Mouse (Mus musculus): Measurements from ENCODE around the gene Gm42688. TPM values are rescaled to one million over a fixed set of nuclear protein-coding genes. Genes with fewer than 3 reads are reported as not detected.
"Not testable (repeated sequence)": the region's sequence is repeated elsewhere in the genome, so short reads cannot be mapped to it uniquely, and the experiment has no call there.

Gene Gm42688
- total and polyA plus RNA-seq, 2 experiments from 2014 or later: 2.9 to 7.0 TPM

- WGBS: 21% methylated on average over 3 of the region's 3 CpGs
- not testable (repeated sequence) for H3K9ac ChIP-seq; ATAC-seq; H3K36me3 ChIP-seq (ENCODE audit: insufficient read depth); H3K4me3 ChIP-seq (ENCODE audit: low read depth, low read length); H3K27ac ChIP-seq (ENCODE audit: low read depth, low read length); H3K4me2 ChIP-seq (ENCODE audit: low read depth); H3K4me1 ChIP-seq (ENCODE audit: insufficient read depth); H3K9me3 ChIP-seq (ENCODE audit: low read length)
- peak; percentile 60 for DNase-seq
- peaks cover 22% of the 10 kb centered on the region for H3K27me3 ChIP-seq (ENCODE audit: insufficient read depth, low read length)
- peak; percentile 63 for TF ChIP-seq CTCF (IDR thresholded peaks at IDR 0.05; ENCODE audit: low read depth)
Measured at GRCm38 (mm10) chr6:83159456-83159855, 58.0 kb downstream of the Gm42688 start.

MicroRNA genes within 50 kb of the gene (microRNA counts, 519-probe panel; counts per million panel counts)
- not detected for microRNA mmu-miR-3470a+mmu-miR-3470b

Small RNAs within 50 kb of the gene (microRNA-seq; reads per million reads assigned to microRNA genes)
- 0 reads per million in 2 experiments for gene Mir3470a

Other genes starting within 250 kb of the Gm42688 start
- gene Sema4f, start 161.8 kb upstream of the Gm42688 start, total RNA-seq (2014; rRNA removed): 13.6 and 17.4 TPM in 2 replicates
- gene Sema4f, start 161.8 kb upstream of the Gm42688 start, polyA plus RNA-seq (2015; fragmentation: Nextera tagmentation; extraction: Ambion mirVana): 11.5 and 20.6 TPM in 2 replicates
- 0.10 TPM in 1 of 2 replicates, not detected in the other for gene M1ap, start 154.7 kb upstream of the Gm42688 start, total RNA-seq (2014; rRNA removed)
- 0.10 TPM in 1 of 2 replicates, not detected in the other for gene M1ap, start 154.7 kb upstream of the Gm42688 start, polyA plus RNA-seq (2015; fragmentation: Nextera tagmentation; extraction: Ambion mirVana)
- gene Dok1, start 68.1 kb upstream of the Gm42688 start, total RNA-seq (2014; rRNA removed): 3.3 and 3.6 TPM in 2 replicates
- gene Dok1, start 68.1 kb upstream of the Gm42688 start, polyA plus RNA-seq (2015; fragmentation: Nextera tagmentation; extraction: Ambion mirVana): 1.4 and 1.5 TPM in 2 replicates
- gene Loxl3, start 67.4 kb upstream of the Gm42688 start, total RNA-seq (2014; rRNA removed): 3.5 and 4.7 TPM in 2 replicates
- gene Loxl3, start 67.4 kb upstream of the Gm42688 start, polyA plus RNA-seq (2015; fragmentation: Nextera tagmentation; extraction: Ambion mirVana): 4.3 and 4.5 TPM in 2 replicates
- 85.9 and 146 TPM in 2 replicates for gene Aup1, start 47.1 kb upstream of the Gm42688 start, total RNA-seq (2014; rRNA removed)
- 126 and 129 TPM in 2 replicates for gene Aup1, start 47.1 kb upstream of the Gm42688 start, polyA plus RNA-seq (2015; fragmentation: Nextera tagmentation; extraction: Ambion mirVana)
- 46.1 and 47.0 TPM in 2 replicates for gene Htra2, start 46.3 kb upstream of the Gm42688 start, total RNA-seq (2014; rRNA removed)
- gene Htra2, start 46.3 kb upstream of the Gm42688 start, polyA plus RNA-seq (2015; fragmentation: Nextera tagmentation; extraction: Ambion mirVana): 75.1 and 81.0 TPM in 2 replicates
- gene Dqx1, start 43.8 kb upstream of the Gm42688 start, total RNA-seq (2014; rRNA removed): 0.05 TPM in 1 of 2 replicates, not detected in the other
- 0.11 and 0.13 TPM in 2 replicates for gene Dqx1, start 43.8 kb upstream of the Gm42688 start, polyA plus RNA-seq (2015; fragmentation: Nextera tagmentation; extraction: Ambion mirVana)
- not detected in 2 replicates for gene Tlx2, start 31.3 kb upstream of the Gm42688 start, total RNA-seq (2014; rRNA removed)
- not detected in 2 replicates for gene Tlx2, start 31.3 kb upstream of the Gm42688 start, polyA plus RNA-seq (2015; fragmentation: Nextera tagmentation; extraction: Ambion mirVana)
- gene Pcgf1, start 23.7 kb upstream of the Gm42688 start, total RNA-seq (2014; rRNA removed): 16.1 and 18.8 TPM in 2 replicates
- gene Pcgf1, start 23.7 kb upstream of the Gm42688 start, polyA plus RNA-seq (2015; fragmentation: Nextera tagmentation; extraction: Ambion mirVana): 30.7 and 30.8 TPM in 2 replicates
- 0.46 TPM in 1 of 2 replicates, not detected in the other for gene Lbx2, start 15.2 kb upstream of the Gm42688 start, total RNA-seq (2014; rRNA removed)
- 0.33 TPM in 1 of 2 replicates, not detected in the other for gene Lbx2, start 15.2 kb upstream of the Gm42688 start, polyA plus RNA-seq (2015; fragmentation: Nextera tagmentation; extraction: Ambion mirVana)
- 15.3 and 16.6 TPM in 2 replicates for gene Ccdc142, start within 50 bp of the Gm42688 start, total RNA-seq (2014; rRNA removed)
- 2.1 and 5.6 TPM in 2 replicates for gene Ccdc142, start within 50 bp of the Gm42688 start, polyA plus RNA-seq (2015; fragmentation: Nextera tagmentation; extraction: Ambion mirVana)
- 64.6 and 102 TPM in 2 replicates for gene Mrpl53, start 7.4 kb downstream of the Gm42688 start, total RNA-seq (2014; rRNA removed)
- 126 and 141 TPM in 2 replicates for gene Mrpl53, start 7.4 kb downstream of the Gm42688 start, polyA plus RNA-seq (2015; fragmentation: Nextera tagmentation; extraction: Ambion mirVana)
- 39.7 and 43.5 TPM in 2 replicates for gene Mogs, start 13.9 kb downstream of the Gm42688 start, total RNA-seq (2014; rRNA removed)
- gene Mogs, start 13.9 kb downstream of the Gm42688 start, polyA plus RNA-seq (2015; fragmentation: Nextera tagmentation; extraction: Ambion mirVana): 15.7 and 17.4 TPM in 2 replicates
- gene Wbp1, start 19.9 kb downstream of the Gm42688 start, total RNA-seq (2014; rRNA removed): 129 and 151 TPM in 2 replicates
- gene Wbp1, start 19.9 kb downstream of the Gm42688 start, polyA plus RNA-seq (2015; fragmentation: Nextera tagmentation; extraction: Ambion mirVana): 104 and 109 TPM in 2 replicates
- gene Ino80b, start 23.8 kb downstream of the Gm42688 start, total RNA-seq (2014; rRNA removed): 40.1 and 44.5 TPM in 2 replicates
- 14.9 and 15.3 TPM in 2 replicates for gene Ino80b, start 23.8 kb downstream of the Gm42688 start, polyA plus RNA-seq (2015; fragmentation: Nextera tagmentation; extraction: Ambion mirVana)
- 17.1 and 19.4 TPM in 2 replicates for gene Rtkn, start 33.8 kb downstream of the Gm42688 start, total RNA-seq (2014; rRNA removed)
- 7.9 and 8.1 TPM in 2 replicates for gene Rtkn, start 33.8 kb downstream of the Gm42688 start, polyA plus RNA-seq (2015; fragmentation: Nextera tagmentation; extraction: Ambion mirVana)
- 11.1 and 13.4 TPM in 2 replicates for gene Wdr54, start 54.8 kb downstream of the Gm42688 start, total RNA-seq (2014; rRNA removed)
- gene Wdr54, start 54.8 kb downstream of the Gm42688 start, polyA plus RNA-seq (2015; fragmentation: Nextera tagmentation; extraction: Ambion mirVana): 19.7 and 24.1 TPM in 2 replicates
- 17.0 and 17.5 TPM in 2 replicates for gene 1700003E16Rik, start 54.8 kb downstream of the Gm42688 start, total RNA-seq (2014; rRNA removed)
- 13.9 and 18.3 TPM in 2 replicates for gene 1700003E16Rik, start 54.8 kb downstream of the Gm42688 start, polyA plus RNA-seq (2015; fragmentation: Nextera tagmentation; extraction: Ambion mirVana)
- gene Dctn1, start 64.3 kb downstream of the Gm42688 start, total RNA-seq (2014; rRNA removed): 97.3 and 126 TPM in 2 replicates
- gene Dctn1, start 64.3 kb downstream of the Gm42688 start, polyA plus RNA-seq (2015; fragmentation: Nextera tagmentation; extraction: Ambion mirVana): 132 and 152 TPM in 2 replicates
- gene Slc4a5, start 118.2 kb downstream of the Gm42688 start, total RNA-seq (2014; rRNA removed): 1.3 and 1.7 TPM in 2 replicates
- gene Slc4a5, start 118.2 kb downstream of the Gm42688 start, polyA plus RNA-seq (2015; fragmentation: Nextera tagmentation; extraction: Ambion mirVana): 0.45 and 1.3 TPM in 2 replicates
- gene Mthfd2, start 224.3 kb downstream of the Gm42688 start, total RNA-seq (2014; rRNA removed): 18.6 and 31.9 TPM in 2 replicates
- 19.0 and 21.5 TPM in 2 replicates for gene Mthfd2, start 224.3 kb downstream of the Gm42688 start, polyA plus RNA-seq (2015; fragmentation: Nextera tagmentation; extraction: Ambion mirVana)
- gene Mob1a, start 224.4 kb downstream of the Gm42688 start, total RNA-seq (2014; rRNA removed): 31.0 and 32.4 TPM in 2 replicates
- 9.3 and 9.5 TPM in 2 replicates for gene Mob1a, start 224.4 kb downstream of the Gm42688 start, polyA plus RNA-seq (2015; fragmentation: Nextera tagmentation; extraction: Ambion mirVana)
- 6.6 and 7.7 TPM in 2 replicates for gene Bola3, start 247.5 kb downstream of the Gm42688 start, total RNA-seq (2014; rRNA removed)
- gene Bola3, start 247.5 kb downstream of the Gm42688 start, polyA plus RNA-seq (2015; fragmentation: Nextera tagmentation; extraction: Ambion mirVana): 50.2 and 55.7 TPM in 2 replicates

All from forebrain, postnatal 0 days (tissue).